Mouse (Mus musculus): ENCODE results near the gene Mrpl23.

DNA sequence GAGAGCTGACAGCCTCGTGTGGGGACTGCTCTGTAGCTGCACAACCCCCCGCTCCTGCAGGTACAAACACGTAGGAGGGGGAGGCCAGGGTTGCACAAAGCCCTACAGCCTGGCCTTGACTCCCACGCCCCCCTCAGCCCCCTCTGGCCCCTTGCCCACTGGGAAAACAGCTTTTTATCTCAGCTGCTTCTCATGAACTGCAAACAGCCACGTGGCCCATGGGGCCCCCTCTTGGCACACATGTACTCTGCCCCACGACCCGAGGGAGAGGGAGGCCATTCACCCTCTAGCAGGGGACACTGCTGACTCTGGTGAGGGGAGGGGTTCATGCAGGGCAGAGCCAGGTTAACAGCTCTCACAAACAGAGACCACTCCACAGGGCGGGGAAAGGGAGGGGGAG is 36.5 kb downstream of the Mrpl23 start:
- no peak for TF ChIP-seq CTCF (conservative IDR thresholded peaks at IDR 0.05; ENCODE audit: low read length)
- TF ChIP-seq POU5F1 (IDR thresholded peaks at IDR 0.05; ENCODE audit: borderline replicate concordance, low read length) = no peak
- no peak for TF ChIP-seq NANOG (IDR thresholded peaks at IDR 0.05; ENCODE audit: borderline replicate concordance, low read length)

All from E14TG2a.4 (cell line).